In genomic region chr14:121670016-121670415, GRCm38 (mm10) we compare ENCODE assay signal across 20 mouse cellular contexts.
"Had no signal": no experiment of that assay in that cellular context is flagged by ENCODE, and none has a peak within 500 bp of the region (broad histone marks: within the 10 kb centered on the region; RNA-seq: fewer than 3 reads in every experiment).

No protein-coding gene starts in this region.

- H3K4me3 ChIP-seq: left cerebral cortex, adult 2 months; midbrain, embryonic 12.5 days; midbrain, embryonic 15.5 days; neural tube, embryonic 12.5 days; neural tube, embryonic 15.5 days; stomach, embryonic 15.5 days had no signal

- H3K4me2 ChIP-seq: lung, embryonic 14.5 days; midbrain, embryonic 12.5 days; midbrain, embryonic 15.5 days; neural tube, embryonic 12.5 days; neural tube, embryonic 15.5 days; stomach, embryonic 15.5 days had no signal

- H3K9me3 ChIP-seq: midbrain, embryonic 15.5 days; neural tube, embryonic 12.5 days; neural tube, embryonic 15.5 days; stomach, embryonic 15.5 days had no signal

- H3K4me1 ChIP-seq: midbrain, embryonic 12.5 days; midbrain, embryonic 15.5 days; neural tube, embryonic 12.5 days; neural tube, embryonic 15.5 days had no signal

- H3K27ac ChIP-seq: kidney, postnatal 0 days; left cerebral cortex, adult 2 months; liver, embryonic 14.5 days; macrophage; midbrain, embryonic 12.5 days; midbrain, embryonic 15.5 days; neural tube, embryonic 12.5 days; neural tube, embryonic 15.5 days; stomach, embryonic 15.5 days had no signal

- H3K27me3 ChIP-seq: midbrain, embryonic 12.5 days; midbrain, embryonic 15.5 days; neural tube, embryonic 12.5 days; neural tube, embryonic 15.5 days; stomach, embryonic 15.5 days had no signal

- H3K36me3 ChIP-seq: midbrain, embryonic 15.5 days; neural tube, embryonic 12.5 days; stomach, embryonic 15.5 days had no signal

- H3K9ac ChIP-seq: liver, embryonic 14.5 days; liver, postnatal 0 days; lung, embryonic 14.5 days; midbrain, embryonic 12.5 days; midbrain, embryonic 15.5 days; neural tube, embryonic 12.5 days; neural tube, embryonic 15.5 days; stomach, embryonic 15.5 days had no signal

- ATAC-seq: liver, postnatal 0 days; lung, postnatal 0 days; midbrain, embryonic 15.5 days had no signal

- DNase-seq: kidney, adult 11 months; kidney, adult 8-10 months; kidney, postnatal 4 days; layer of hippocampus, postnatal 36 days; liver, postnatal 0 days; lung, embryonic 14.5 days; retina, postnatal 1 day; right cerebral cortex, postnatal 25 days; spleen, adult 18-20 months; thymus, postnatal 25 days had no signal
